Mouse (Mus musculus) thymus, adult 2 months (tissue): ENCODE measurements at regions not wholly inside any gene's neighbourhood (a gene's known extent, or its start where the extent isn't known, plus 50 kb on each side); places are given as distances from the start of the nearest gene placed in this dataset.

ENCODE experiments used
- CTCF ChIP-seq: fragments of 200-500 bp; IDR thresholded peaks from 2 replicates; pipeline ENCODE4 v1.5.1; 2012; ENCODE audit warnings: mild to moderate bottlenecking, control low read depth, low read length, moderate library complexity, borderline replicate concordance; ENCODE audit not compliant: control insufficient read depth, poor library complexity, insufficient read depth; ENCODE audit errors: extremely low read depth
- POLR2A ChIP-seq: fragments of 200-500 bp; IDR thresholded peaks from 2 replicates; pipeline ENCODE4 v1.6.1; 2012; ENCODE audit warnings: mild to moderate bottlenecking, low read length, control low read depth, moderate library complexity; ENCODE audit not compliant: control insufficient read depth, poor library complexity, insufficient read depth; ENCODE audit errors: extremely low read depth

DNA sequence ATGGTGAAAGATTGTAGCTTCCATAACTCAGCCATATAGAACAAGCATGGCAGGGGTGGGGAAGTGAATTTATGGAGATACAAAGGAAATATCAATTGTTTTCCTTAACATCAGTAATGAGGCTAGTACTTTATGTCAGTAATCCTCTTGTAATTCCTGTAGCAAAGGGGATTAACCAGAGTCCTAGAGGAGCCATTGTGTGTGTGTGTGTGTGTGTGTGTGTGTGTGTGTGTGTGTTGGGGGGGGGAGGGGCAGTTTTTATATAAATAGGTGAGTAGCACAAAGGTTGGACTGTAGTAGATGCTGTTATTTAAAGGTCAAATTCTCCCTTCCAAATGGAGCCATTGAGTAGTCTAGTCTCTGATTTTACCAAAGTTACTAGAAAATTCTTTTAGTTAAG lies 81.0 kb upstream of the Bet1 start:
- TF ChIP-seq POLR2A (no peak), CTCF (no peak)
